Mouse (Mus musculus) megakaryocyte, embryonic 14.5 days (primary cell): ENCODE measurements around the gene Snrk. TPM values are rescaled to one million over a fixed set of nuclear protein-coding genes. Genes with fewer than 3 reads are reported as not detected.

ENCODE experiments used
- H3K27me3 ChIP-seq: replicated peaks from 2 replicates; pipeline ENCODE3; 2012; ENCODE audit warnings: inconsistent platforms
- H3K36me3 ChIP-seq: replicated peaks from 2 replicates; pipeline ENCODE3; 2012; ENCODE audit warnings: low read length, inconsistent platforms, mixed read lengths
- H3K4me1 ChIP-seq: 2 replicates; pipeline ENCODE4 v1.6.1; 2012; ENCODE audit warnings: inconsistent platforms
- H3K4me3 ChIP-seq: replicated peaks from 2 replicates; pipeline ENCODE3; 2012; ENCODE audit warnings: moderate library complexity, mild to moderate bottlenecking, inconsistent platforms
- H3K9me3 ChIP-seq: 2 replicates; pipeline ENCODE4 v1.6.1; 2012; ENCODE audit warnings: inconsistent platforms
- FLI1 ChIP-seq: IDR thresholded peaks from 2 replicates; pipeline ENCODE4 v1.6.1; 2012; ENCODE audit warnings: low read length, inconsistent platforms, mixed read lengths
- GATA1 ChIP-seq: IDR thresholded peaks from 3 replicates; pipeline ENCODE4 v1.6.1; 2012; ENCODE audit warnings: mixed read lengths, low read length, inconsistent platforms, borderline replicate concordance
- polyA plus RNA-seq: library from polyadenylated mRNA; stranded (reverse); fragments of >175 nt; gene quantifications from 2 replicates; pipeline ENCODE4 v1.2.3, GENCODE M21; 2012; ENCODE audit warnings: low replicate concordance; ENCODE audit not compliant: insufficient read depth

The Snrk gene
- polyA plus RNA-seq, 1 experiment, result 21.0 TPM

DNA sequence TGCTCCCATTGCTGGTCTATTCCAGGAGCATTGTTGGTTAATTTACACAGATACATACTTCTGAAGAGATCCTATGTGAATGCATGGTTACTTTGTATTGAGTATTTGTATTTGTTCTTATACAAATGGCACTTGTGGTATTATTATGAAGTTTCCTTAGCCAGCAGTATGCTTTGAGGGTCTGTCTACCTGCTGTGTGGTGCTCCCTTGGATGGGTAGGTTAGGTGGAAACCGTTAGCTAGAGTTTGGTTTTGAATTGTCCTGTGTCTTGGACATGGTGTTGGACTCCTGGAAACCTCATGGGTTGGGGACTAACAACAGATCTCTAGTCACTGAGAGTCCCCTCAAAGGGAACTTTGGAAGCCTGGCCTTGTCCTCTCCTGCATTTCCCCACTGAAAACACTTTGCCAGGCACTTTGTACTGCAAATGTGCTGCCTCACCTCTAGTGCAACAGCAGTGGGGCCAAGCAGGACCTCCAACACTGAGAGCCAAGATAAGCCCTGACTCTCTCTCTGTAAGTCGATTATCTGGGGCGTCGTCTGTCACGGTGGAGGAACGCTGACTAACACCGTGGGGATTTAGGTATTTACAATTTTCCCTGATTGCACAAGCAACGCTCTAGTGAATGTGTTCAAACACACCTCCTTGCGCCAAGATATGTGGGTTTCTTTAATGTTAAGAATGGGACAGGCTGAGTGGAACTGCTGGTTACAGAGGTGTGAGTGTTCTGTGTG is 13.3 kb upstream of the Snrk start:
- TF ChIP-seq FLI1, result no peak
- TF ChIP-seq GATA1, result no peak
- Histone ChIP-seq H3K4me1 (peaks cover 23% of the 10 kb centered on the region), H3K27me3 (peaks cover 36% of the 10 kb centered on the region)

DNA sequence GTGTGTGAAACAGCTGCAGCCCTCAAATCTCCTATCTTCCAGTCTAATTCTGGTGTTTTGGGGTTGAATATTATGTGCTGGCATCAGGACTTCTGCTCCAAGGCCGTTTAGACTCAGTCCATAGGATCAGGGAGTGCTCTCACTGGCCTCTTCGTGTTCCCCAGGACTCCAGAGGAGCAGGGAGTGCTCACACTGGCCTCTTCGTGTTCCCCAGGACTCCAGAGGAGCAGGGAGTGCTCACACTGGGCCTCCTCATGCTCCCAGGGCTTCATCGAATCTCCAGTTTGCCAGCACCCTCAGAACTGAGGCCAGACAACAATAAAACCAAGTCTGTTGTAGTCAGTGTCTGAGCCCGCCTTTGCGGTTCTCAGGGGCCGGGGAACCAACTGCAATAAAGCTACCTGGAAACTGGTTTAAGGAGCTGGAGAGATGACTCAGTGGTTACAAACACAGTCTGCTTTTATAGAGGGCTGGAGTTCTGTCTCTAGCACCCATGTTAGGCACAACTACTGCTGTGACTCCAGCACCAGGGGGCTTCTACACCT is 12.7 kb upstream of the Snrk start:
- Histone ChIP-seq H3K4me1 (peaks cover 26% of the 10 kb centered on the region), H3K9me3 (no peaks in the 10 kb centered on the region), H3K27me3 (peaks cover 36% of the 10 kb centered on the region), H3K4me3 (no peak overlapping the region), H3K36me3 (no peaks in the 10 kb centered on the region)
- TF ChIP-seq GATA1 (no peak), FLI1 (no peak)

More for the DNA sequence above, 13.3 kb upstream of the Snrk start:
- Histone ChIP-seq H3K36me3 (no peaks in the 10 kb centered on the region), H3K4me3 (no peak overlapping the region), H3K9me3 (no peaks in the 10 kb centered on the region)

DNA sequence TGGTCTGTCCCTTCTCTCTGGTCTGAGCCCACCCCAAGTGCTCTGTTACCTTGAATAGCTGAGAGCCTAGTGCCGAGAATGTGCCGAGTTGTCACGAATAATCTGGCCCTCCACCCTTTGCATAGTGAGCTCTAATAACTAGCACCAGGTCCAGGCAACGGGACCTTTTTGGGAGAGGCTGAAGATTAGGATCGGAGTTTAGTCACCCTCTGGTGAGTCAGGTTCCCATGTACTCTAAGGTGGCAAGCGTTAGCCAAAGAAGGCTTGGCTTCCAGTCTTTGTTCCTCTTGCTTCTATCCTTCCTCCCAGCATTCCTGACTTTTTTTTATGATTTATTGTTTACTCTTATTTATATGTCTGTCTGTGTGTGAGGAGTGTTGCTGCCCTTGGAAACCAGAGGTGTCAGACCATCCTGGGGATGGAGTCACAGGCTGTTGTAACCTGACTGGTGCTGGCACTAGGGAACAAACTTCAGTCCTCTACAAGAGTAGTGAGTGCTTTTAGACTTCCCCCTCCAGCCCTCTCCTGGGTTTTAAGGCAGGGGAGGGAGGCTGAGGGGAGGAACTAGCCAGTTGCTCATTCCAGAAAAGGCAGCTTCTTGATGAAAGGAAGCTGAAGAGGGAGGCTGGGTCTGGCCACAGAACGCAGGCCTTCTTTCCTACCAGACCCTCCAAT is 9.2 kb upstream of the Snrk start:
- Histone ChIP-seq H3K4me3 (no peak overlapping the region), H3K4me1 (peaks cover 35% of the 10 kb centered on the region), H3K9me3 (no peaks in the 10 kb centered on the region), H3K27me3 (peaks cover 29% of the 10 kb centered on the region), H3K36me3 (no peaks in the 10 kb centered on the region)
- TF ChIP-seq FLI1, result no peak
- no peak for TF ChIP-seq GATA1

DNA sequence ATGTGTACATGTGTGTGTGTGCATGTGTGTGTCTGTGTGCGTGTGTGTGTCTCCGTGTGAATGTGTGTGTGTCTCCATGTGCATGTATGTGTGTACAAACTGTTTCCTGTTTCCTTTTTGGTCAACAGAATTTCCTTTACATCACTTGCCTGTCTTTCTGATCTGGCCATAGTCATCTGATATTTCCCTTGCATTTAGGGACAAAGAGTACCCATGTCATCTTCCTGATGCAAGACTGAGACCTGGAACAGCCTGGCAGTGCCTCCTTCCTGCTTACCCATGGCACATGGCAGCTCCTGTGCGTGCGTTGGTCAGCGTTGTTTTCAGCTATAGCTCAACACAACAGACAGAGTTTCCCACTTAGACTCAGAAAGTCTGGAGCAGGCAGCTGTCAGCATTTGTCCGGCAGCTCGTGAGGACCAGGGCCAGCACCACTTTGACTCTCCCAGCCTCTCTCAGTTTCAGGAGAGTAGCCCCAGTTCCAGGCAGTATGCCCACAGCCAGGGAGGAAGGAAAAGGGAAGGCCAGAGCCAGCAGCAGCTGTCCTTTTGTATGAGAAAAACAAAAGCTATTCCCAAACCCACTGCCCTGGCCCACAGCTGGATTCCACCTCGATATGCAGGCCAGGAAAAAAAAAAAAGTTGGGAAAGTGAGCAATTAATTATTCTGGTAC is 7.4 kb upstream of the Snrk start:
- H3K4me1 ChIP-seq, result peaks cover 31% of the 10 kb centered on the region
- peaks cover 25% of the 10 kb centered on the region for H3K27me3 ChIP-seq
- H3K36me3 ChIP-seq, result no peaks in the 10 kb centered on the region
- TF ChIP-seq GATA1 (no peak), FLI1 (no peak)
- peak overlapping the region; percentile 44 for H3K4me3 ChIP-seq
- H3K9me3 ChIP-seq, result no peaks in the 10 kb centered on the region

DNA sequence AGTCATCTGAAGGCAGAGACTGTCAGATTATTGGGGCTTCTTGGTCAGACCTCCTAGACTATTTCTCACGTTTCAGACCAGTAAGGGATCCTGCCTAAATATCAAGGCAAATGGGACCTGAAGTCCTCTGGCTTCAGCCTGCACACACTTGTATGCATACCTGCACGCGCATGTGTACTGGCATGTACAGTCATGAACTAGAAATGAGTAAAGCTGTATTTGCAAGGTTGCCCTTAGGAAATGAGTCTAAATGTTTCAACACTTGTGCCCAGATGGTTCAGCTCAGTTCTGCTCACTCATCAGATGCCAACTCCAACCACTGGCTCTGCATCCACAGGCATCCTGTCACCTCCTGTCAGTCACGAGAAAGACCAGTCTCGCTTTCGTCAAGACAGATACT is 6.6 kb upstream of the Snrk start:
- Histone ChIP-seq H3K9me3 (no peaks in the 10 kb centered on the region), H3K27me3 (peaks cover 21% of the 10 kb centered on the region), H3K36me3 (no peaks in the 10 kb centered on the region), H3K4me3 (no peak overlapping the region), H3K4me1 (peaks cover 31% of the 10 kb centered on the region)
- TF ChIP-seq FLI1 (no peak), GATA1 (no peak)

DNA sequence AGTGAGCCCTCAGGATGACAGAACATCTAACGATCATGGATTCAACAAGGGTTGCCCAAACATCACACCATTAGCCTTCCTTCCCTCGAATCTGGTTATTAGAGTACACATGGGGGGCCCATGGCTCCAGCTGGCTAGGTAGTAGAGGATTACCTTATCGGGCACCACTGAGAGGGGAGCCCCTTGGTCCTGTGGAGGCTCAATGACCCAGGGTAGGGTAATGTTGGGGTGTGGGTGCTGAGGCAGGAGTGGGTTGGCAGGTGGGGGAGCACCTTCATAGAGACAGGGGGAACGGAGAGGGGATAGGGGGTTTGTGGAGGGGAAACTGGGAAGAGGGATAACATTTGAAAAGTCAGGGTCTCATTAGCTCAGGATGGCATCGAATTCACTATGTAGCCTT is 6.1 kb upstream of the Snrk start:
- peaks cover 31% of the 10 kb centered on the region for H3K4me1 ChIP-seq
- TF ChIP-seq GATA1 (no peak), FLI1 (no peak)
- no peak overlapping the region for H3K4me3 ChIP-seq
- peaks cover 19% of the 10 kb centered on the region for H3K27me3 ChIP-seq
- no peaks in the 10 kb centered on the region for H3K9me3 ChIP-seq
- H3K36me3 ChIP-seq, result no peaks in the 10 kb centered on the region

DNA sequence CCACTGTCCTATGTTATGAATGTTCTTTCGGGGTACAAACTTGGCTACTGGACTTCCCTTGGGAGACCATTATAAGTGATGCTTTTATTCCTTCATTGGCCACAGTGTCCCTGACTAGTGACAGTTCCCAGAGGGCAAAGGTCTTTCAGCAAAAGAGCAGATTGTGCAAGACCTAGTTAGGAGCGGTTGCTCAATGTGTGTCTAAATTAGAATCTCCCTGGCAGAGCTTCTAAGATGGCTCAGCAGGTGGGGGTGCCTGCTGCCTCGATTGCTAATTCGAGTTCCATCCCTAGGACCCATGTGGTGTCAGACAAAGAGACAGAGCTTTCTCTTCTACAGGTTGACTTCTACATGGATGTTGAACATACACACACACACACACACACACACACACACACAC is 1.5 kb upstream of the Snrk start:
- TF ChIP-seq GATA1 (no peak), FLI1 (no peak)
- H3K4me1 ChIP-seq, result peaks cover 39% of the 10 kb centered on the region
- H3K9me3 ChIP-seq, result no peaks in the 10 kb centered on the region
- H3K36me3 ChIP-seq, result peaks cover 2% of the 10 kb centered on the region
- no peak overlapping the region for H3K4me3 ChIP-seq
- H3K27me3 ChIP-seq, result peaks cover 3% of the 10 kb centered on the region

DNA sequence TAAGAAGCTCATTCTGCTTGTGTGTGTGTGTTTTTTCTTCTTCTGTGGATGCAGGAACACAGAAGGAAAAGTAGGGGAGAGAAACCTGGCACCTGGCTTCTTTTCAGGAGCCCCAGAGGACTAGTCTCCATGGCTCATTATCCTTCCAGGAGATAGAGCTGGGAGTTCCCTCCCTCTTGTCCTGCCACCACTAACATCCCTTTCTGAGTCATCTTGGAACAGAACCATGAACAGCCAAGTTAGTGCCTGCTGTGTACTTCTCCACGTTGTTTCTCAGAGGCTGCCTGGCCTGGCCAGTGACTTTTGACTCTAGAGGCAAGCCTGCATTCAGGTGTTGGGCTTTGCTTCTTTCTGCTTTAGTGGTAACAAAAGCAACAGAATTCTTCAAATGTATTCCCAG is 707 bp upstream of the Snrk start:
- H3K36me3 ChIP-seq, result peaks cover 10% of the 10 kb centered on the region
- no peak for TF ChIP-seq FLI1
- TF ChIP-seq GATA1, result no peak
- H3K27me3 ChIP-seq, result no peaks in the 10 kb centered on the region
- no peaks in the 10 kb centered on the region for H3K9me3 ChIP-seq
- H3K4me1 ChIP-seq, result peaks cover 42% of the 10 kb centered on the region
- H3K4me3 ChIP-seq, result peak overlapping the region; percentile 3

DNA sequence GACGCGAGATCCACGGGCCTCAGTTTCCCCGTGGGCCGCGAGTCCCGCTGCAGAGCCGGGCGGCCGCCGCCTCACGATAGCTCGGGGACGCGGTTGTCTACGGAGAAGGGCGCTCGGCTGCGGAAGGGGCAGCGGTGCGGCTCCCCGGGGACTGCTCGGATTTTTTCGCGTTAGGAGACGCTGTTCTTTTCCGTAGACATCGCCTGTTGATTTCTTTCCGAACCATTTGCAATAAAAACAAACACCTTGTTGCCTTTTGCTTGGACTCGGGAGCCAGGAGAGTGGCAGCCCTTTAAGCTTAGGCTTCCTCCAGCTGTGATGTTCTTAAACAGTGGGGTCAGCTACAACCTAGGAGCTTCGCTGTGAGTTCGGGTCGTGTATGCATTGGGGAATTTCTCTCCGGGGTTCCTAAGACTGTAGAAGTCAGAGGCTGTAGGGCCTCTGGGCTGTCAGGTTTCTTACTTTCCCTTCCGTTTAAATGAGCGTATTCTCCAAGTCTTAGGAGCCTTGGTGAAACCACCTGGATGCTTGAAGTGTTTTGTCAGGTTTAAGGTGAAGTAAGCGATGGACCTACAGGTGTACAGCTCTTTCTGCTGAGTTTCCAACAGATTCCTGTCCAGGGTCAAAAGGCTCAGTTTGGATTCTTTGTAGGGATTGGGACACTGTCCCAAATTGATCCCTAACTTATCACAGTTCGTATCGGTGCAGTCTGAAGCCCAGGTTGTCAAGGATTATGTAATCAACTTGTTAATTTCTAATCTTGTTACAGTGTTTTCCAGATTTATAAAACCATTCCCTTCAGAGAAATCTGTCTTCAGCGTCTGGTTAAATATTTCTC is 845 bp downstream of the Snrk start:
- Histone ChIP-seq H3K27me3 (no peaks in the 10 kb centered on the region), H3K9me3 (no peaks in the 10 kb centered on the region), H3K4me3 (peak overlapping the region; percentile 95), H3K36me3 (peaks cover 11% of the 10 kb centered on the region), H3K4me1 (peaks cover 56% of the 10 kb centered on the region)
- no peak for TF ChIP-seq GATA1
- TF ChIP-seq FLI1, result no peak
